Mouse (Mus musculus): ENCODE data around the gene Pgghg. TPM values are rescaled to one million over a fixed set of nuclear protein-coding genes. Genes with fewer than 3 reads are reported as not detected.

Gene Pgghg
- 49.9 and 60.2 TPM in 2 replicates for polyA plus RNA-seq (2012; rRNA removed; ENCODE audit: low replicate concordance)

GRCm38 (mm10) chr7:140941222-140942051 lies at the start of gene Pgghg:
Pgghg (plus strand) TSS chr7:140941391.

GRCm38 (mm10) chr7:140900220-140900619 lies 41.0 kb upstream of the Pgghg start, which contains the start of gene Cox8b:
Cox8b (minus strand) TSS chr7:140900446.

GRCm38 (mm10) chr7:140920418-140921029 lies 20.7 kb upstream of the Pgghg start, which contains the start of gene Nlrp6:
Nlrp6 (plus strand) TSS chr7:140920902.

GRCm38 (mm10) chr7:140949824-140950530 lies 8.8 kb downstream of the Pgghg start, which contains the start of gene Ifitm5:
Ifitm5 (minus strand) TSS chr7:140950291.

GRCm38 (mm10) chr7:140955758-140956555 lies 14.8 kb downstream of the Pgghg start, which contains the start of the genes Gm45717 and Ifitm2:
Gm45717 (minus strand) TSS chr7:140955937.
Ifitm2 (minus strand) TSS chr7:140955987.

GRCm38 (mm10) chr7:140966921-140967320 lies 25.7 kb downstream of the Pgghg start, which contains the start of gene Ifitm1:
Ifitm1 (plus strand) TSS chr7:140967221.

Other genes with a start within 250 kb of the Pgghg start
- not detected in 2 replicates for gene Olfr541, start 244.1 kb upstream of the Pgghg start, polyA plus RNA-seq (2012; rRNA removed; ENCODE audit: low replicate concordance)
- 154 and 260 TPM in 2 replicates for gene Cyp2e1, start 177.7 kb upstream of the Pgghg start, polyA plus RNA-seq (2012; rRNA removed; ENCODE audit: low replicate concordance)
- 0.12 and 0.17 TPM in 2 replicates for gene Syce1, start 153.5 kb upstream of the Pgghg start, polyA plus RNA-seq (2012; rRNA removed; ENCODE audit: low replicate concordance)
- gene Zfp941, start 119.2 kb upstream of the Pgghg start, polyA plus RNA-seq (2012; rRNA removed; ENCODE audit: low replicate concordance), result 0.02 and 0.07 TPM in 2 replicates
- gene Urah, start 106.4 kb upstream of the Pgghg start, polyA plus RNA-seq (2012; rRNA removed; ENCODE audit: low replicate concordance), result 35.9 and 51.0 TPM in 2 replicates
- gene Scgb1c1, start 95.8 kb upstream of the Pgghg start, polyA plus RNA-seq (2012; rRNA removed; ENCODE audit: low replicate concordance), result not detected in 2 replicates
- 0.19 and 0.24 TPM in 2 replicates for gene Odf3, start 93.6 kb upstream of the Pgghg start, polyA plus RNA-seq (2012; rRNA removed; ENCODE audit: low replicate concordance)
- not detected in 2 replicates for gene Gm45785, start 85.1 kb upstream of the Pgghg start, polyA plus RNA-seq (2012; rRNA removed; ENCODE audit: low replicate concordance)
- 125 and 131 TPM in 2 replicates for gene Ric8a, start 84.4 kb upstream of the Pgghg start, polyA plus RNA-seq (2012; rRNA removed; ENCODE audit: low replicate concordance)
- gene Bet1l, start 83.8 kb upstream of the Pgghg start, polyA plus RNA-seq (2012; rRNA removed; ENCODE audit: low replicate concordance), result 23.2 and 34.0 TPM in 2 replicates
- 48.3 and 59.6 TPM in 2 replicates for gene Psmd13, start 59.4 kb upstream of the Pgghg start, polyA plus RNA-seq (2012; rRNA removed; ENCODE audit: low replicate concordance)
- 29.0 and 45.3 TPM in 2 replicates for gene Sirt3, start 59.1 kb upstream of the Pgghg start, polyA plus RNA-seq (2012; rRNA removed; ENCODE audit: low replicate concordance)
- 395 and 928 TPM in 2 replicates for gene Cox8b, start 40.9 kb upstream of the Pgghg start, polyA plus RNA-seq (2012; rRNA removed; ENCODE audit: low replicate concordance)
- 0.30 TPM in 1 of 2 replicates, not detected in the other for gene Nlrp6, start 20.5 kb upstream of the Pgghg start, polyA plus RNA-seq (2012; rRNA removed; ENCODE audit: low replicate concordance)
- 2.6 and 4.0 TPM in 2 replicates for gene Ifitm5, start 8.9 kb downstream of the Pgghg start, polyA plus RNA-seq (2012; rRNA removed; ENCODE audit: low replicate concordance)
- gene Gm45717, start 14.5 kb downstream of the Pgghg start, polyA plus RNA-seq (2012; rRNA removed; ENCODE audit: low replicate concordance), result not detected in 2 replicates
- gene Ifitm2, start 14.6 kb downstream of the Pgghg start, polyA plus RNA-seq (2012; rRNA removed; ENCODE audit: low replicate concordance), result 1,072 and 1,260 TPM in 2 replicates
- 132 and 165 TPM in 2 replicates for gene Ifitm1, start 25.8 kb downstream of the Pgghg start, polyA plus RNA-seq (2012; rRNA removed; ENCODE audit: low replicate concordance)
- gene Ifitm3, start 69.4 kb downstream of the Pgghg start, polyA plus RNA-seq (2012; rRNA removed; ENCODE audit: low replicate concordance), result 410 and 816 TPM in 2 replicates
- gene Ifitm6, start 76.5 kb downstream of the Pgghg start, polyA plus RNA-seq (2012; rRNA removed; ENCODE audit: low replicate concordance), result 10.7 and 37.4 TPM in 2 replicates
- not detected in 2 replicates for gene Gm17387, start 87.7 kb downstream of the Pgghg start, polyA plus RNA-seq (2012; rRNA removed; ENCODE audit: low replicate concordance)
- 1.0 and 2.5 TPM in 2 replicates for gene B4galnt4, start 119.7 kb downstream of the Pgghg start, polyA plus RNA-seq (2012; rRNA removed; ENCODE audit: low replicate concordance)
- gene Pkp3, start 136.8 kb downstream of the Pgghg start, polyA plus RNA-seq (2012; rRNA removed; ENCODE audit: low replicate concordance), result 30.8 and 48.9 TPM in 2 replicates
- 30.1 and 44.1 TPM in 2 replicates for gene Sigirr, start 159.2 kb downstream of the Pgghg start, polyA plus RNA-seq (2012; rRNA removed; ENCODE audit: low replicate concordance)
- 5.8 and 21.4 TPM in 2 replicates for gene Ano9, start 176.4 kb downstream of the Pgghg start, polyA plus RNA-seq (2012; rRNA removed; ENCODE audit: low replicate concordance)
- 33.0 and 42.5 TPM in 2 replicates for gene Ptdss2, start 181.0 kb downstream of the Pgghg start, polyA plus RNA-seq (2012; rRNA removed; ENCODE audit: low replicate concordance)
- gene Rnh1, start 231.5 kb downstream of the Pgghg start, polyA plus RNA-seq (2012; rRNA removed; ENCODE audit: low replicate concordance), result 122 and 142 TPM in 2 replicates